10 mouse cellular contexts compared by ENCODE assay signal in the genomic region with DNA sequence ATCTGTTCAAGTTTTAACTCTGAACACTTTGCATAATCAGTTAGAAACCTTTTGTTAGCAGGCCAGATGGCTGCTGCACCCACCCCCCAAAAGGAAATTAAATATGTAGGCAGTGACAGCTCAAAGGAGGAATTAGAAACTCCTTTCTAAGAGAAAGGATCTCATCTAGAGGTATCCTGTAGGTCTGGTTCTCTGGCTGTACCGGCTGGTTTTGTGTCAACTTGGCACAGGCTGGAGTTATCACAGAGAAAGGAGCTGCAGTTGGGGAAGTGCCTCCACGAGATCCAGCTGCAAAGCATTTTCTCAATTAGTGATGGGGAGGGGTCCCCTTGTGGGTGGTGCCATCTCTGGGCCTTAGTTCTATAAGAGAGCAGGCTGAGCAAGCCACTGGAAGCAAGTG.
A peak's percentile ranks its signal among the peaks of the same experiment; 100 is the strongest.
DNase-seq lines count a peak whose midpoint lies in the region.
"Had no signal": no experiment of that assay in that cellular context is flagged by ENCODE, and none has a peak within 500 bp of the region (broad histone marks: within the 10 kb centered on the region; RNA-seq: fewer than 3 reads in every experiment).

No protein-coding gene starts in this region.

- DNase-seq in right cerebral cortex, adult 18-20 months, result peak; percentile 47
- DNase-seq in right cerebral cortex, postnatal 4 days, result no peak
- peak; percentile 41 to 65 for DNase-seq in frontal cortex, adult 2 months (ENCODE audit: extremely low spot score in 1 of 2, low spot score in 1 of 2)
- DNase-seq in left cerebral cortex, adult 9 months (ENCODE audit: low spot score in 2 of 2), result peak; percentile 6 to 38
- DNase-seq in yolk sac, embryonic 10.5 days (ENCODE audit: low spot score), result no peak
- no peak for DNase-seq in cerebellum, postnatal 25 days
- no peak for DNase-seq in heart, adult 18-20 months
- DNase-seq: cerebellum, postnatal 36 days; kidney, adult 9 months; spleen, adult 18-20 months had no signal

Comparison
In these comparisons a context has a peak if more than half of its experiments do, and no peak if none do; other contexts are left out.
1. DNase-seq: peak in right cerebral cortex, adult 18-20 months (single experiment), frontal cortex, adult 2 months (2 of 2) and left cerebral cortex, adult 9 months (2 of 2); none in right cerebral cortex, postnatal 4 days (single experiment), yolk sac, embryonic 10.5 days (single experiment), cerebellum, postnatal 25 days (0 of 2) and heart, adult 18-20 months (0 of 2).